Mouse (Mus musculus) thymus, adult 2 months (tissue): ENCODE measurements around the gene Dpyd.

Source experiments
- CTCF ChIP-seq: fragments of 200-500 bp; IDR thresholded peaks from 2 replicates; pipeline ENCODE4 v1.5.1; 2012; ENCODE audit warnings: mild to moderate bottlenecking, control low read depth, low read length, moderate library complexity, borderline replicate concordance; ENCODE audit not compliant: control insufficient read depth, poor library complexity, insufficient read depth; ENCODE audit errors: extremely low read depth
- POLR2A ChIP-seq: fragments of 200-500 bp; IDR thresholded peaks from 2 replicates; pipeline ENCODE4 v1.6.1; 2012; ENCODE audit warnings: mild to moderate bottlenecking, low read length, control low read depth, moderate library complexity; ENCODE audit not compliant: control insufficient read depth, poor library complexity, insufficient read depth; ENCODE audit errors: extremely low read depth

DNA sequence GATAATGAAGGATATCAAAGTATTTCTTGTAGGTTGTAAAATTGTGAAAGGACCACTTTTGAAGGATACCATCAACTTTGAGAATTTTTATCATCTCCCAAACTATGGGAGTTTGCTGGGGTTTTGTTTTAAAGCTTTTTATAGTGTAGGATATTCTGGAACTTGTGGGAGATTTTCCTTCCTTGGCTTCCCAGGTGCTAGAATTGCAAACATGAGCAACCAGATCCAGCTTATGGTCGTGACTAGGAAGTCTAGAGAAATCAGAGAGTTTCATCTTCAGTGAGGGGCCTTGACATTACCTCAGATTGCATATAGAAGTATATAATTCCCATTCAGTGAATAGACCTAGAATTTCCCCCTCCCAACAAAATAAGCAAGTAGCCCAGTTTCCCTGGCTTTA lies 819.2 kb downstream of the Dpyd start:
- TF ChIP-seq POLR2A = no peak
- no peak for TF ChIP-seq CTCF
